Mouse (Mus musculus) midbrain, embryonic 14.5 days (tissue): ENCODE measurements around the gene Pcnx. TPM values are rescaled to one million over a fixed set of nuclear protein-coding genes. Genes with fewer than 3 reads are reported as not detected.

Source experiments
- ATAC-seq: fragments of 200-750 bp; cut with Nextera tagmentation; 2 replicates; pipeline ENCODE4 v1.8.0; 2017; ENCODE audit warnings: moderate number of reproducible peaks, moderate library complexity; ENCODE audit not compliant: low FRiP score, low TSS enrichment
- DNase-seq: peaks from one replicate; pipeline ENCODE4 v3.0.0-alpha.2; 2015
- H3K27ac ChIP-seq: fragments of 300-500 bp; sonication (generic); replicated peaks from 2 replicates; pipeline ENCODE4 v1.5.1; 2014; ENCODE audit warnings: mild to moderate bottlenecking, low read depth, low read length, moderate library complexity
- H3K27me3 ChIP-seq: fragments of 300-500 bp; sonication (generic); 2 replicates; pipeline ENCODE4 v1.6.1; 2014; ENCODE audit warnings: low read length, control low read depth, mixed read lengths; ENCODE audit not compliant: control insufficient read depth, insufficient read depth
- H3K36me3 ChIP-seq: fragments of 300-500 bp; sonication (generic); 2 replicates; pipeline ENCODE4 v1.6.1; 2014; ENCODE audit warnings: low read length, control low read depth; ENCODE audit not compliant: control insufficient read depth, insufficient read depth
- H3K4me1 ChIP-seq: fragments of 300-500 bp; sonication (generic); 2 replicates; pipeline ENCODE4 v1.6.1; 2014; ENCODE audit warnings: mild to moderate bottlenecking, antibody characterized with exemption, low read length, control low read depth; ENCODE audit not compliant: control insufficient read depth, insufficient read depth
- H3K4me2 ChIP-seq: fragments of 300-500 bp; sonication (generic); 2 replicates; pipeline ENCODE4 v1.6.1; 2014; ENCODE audit warnings: mild to moderate bottlenecking, low read length, moderate library complexity
- H3K4me3 ChIP-seq: fragments of 300-500 bp; sonication (generic); replicated peaks from 2 replicates; pipeline ENCODE4 v1.5.1; 2014; ENCODE audit warnings: low read depth, low read length
- H3K9ac ChIP-seq: fragments of 300-500 bp; sonication (generic); replicated peaks from 2 replicates; pipeline ENCODE4 v1.6.1; 2014; ENCODE audit warnings: mild to moderate bottlenecking, low read length, moderate library complexity
- H3K9me3 ChIP-seq: fragments of 300-500 bp; sonication (generic); 2 replicates; pipeline ENCODE4 v1.6.1; 2016; ENCODE audit warnings: low read length, control low read depth, mixed read lengths; ENCODE audit not compliant: control insufficient read depth
- WGBS: fragments of 180-500 bp; shearing (Covaris S2); extraction: QIAGEN DNeasy Blood & Tissue Kit; methylation state at CpG from one replicate; pipeline ENCODE4 v1.1.7; 2014; 5-methylcytosine and 5-hydroxymethylcytosine counted together
- polyA plus RNA-seq: library from polyadenylated mRNA; unstranded; fragments of >200 nt; fragmentation: Nextera tagmentation; extraction: Ambion mirVana; gene quantifications from 2 replicates; pipeline ENCODE4 v1.2.1, GENCODE M21; 2014

Gene Pcnx
- polyA plus RNA-seq, 1 experiment from 2014 or later, result 16.5 TPM

DNA sequence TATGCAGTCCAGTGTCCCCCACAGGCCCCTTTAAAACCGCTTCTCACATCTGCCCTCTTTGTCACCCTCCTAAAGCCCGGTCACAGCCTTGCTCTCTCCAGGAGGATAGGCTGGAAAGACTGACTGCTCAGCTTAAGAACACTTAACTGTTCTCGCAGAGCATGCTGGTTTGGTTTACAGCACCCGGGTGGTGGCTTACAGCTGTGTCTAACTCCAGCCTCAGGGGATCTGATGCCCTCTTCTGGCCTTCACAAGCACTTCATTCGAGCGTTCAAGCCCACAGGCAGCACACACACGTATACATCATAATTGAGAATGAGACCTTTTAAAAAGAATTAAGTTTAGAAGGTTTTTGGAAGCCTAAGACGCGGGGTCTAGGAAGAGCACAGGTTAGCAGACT lies 81.4 kb downstream of the Pcnx start:
- no peak overlapping the region for H3K9ac ChIP-seq
- ATAC-seq (no peak), DNase-seq (no peak)
- no peaks in the 10 kb centered on the region for H3K9me3 ChIP-seq
- 88% methylated on average over 9 of the region's 9 CpGs for WGBS
- H3K4me2 ChIP-seq, result no peak overlapping the region
- no peaks in the 10 kb centered on the region for H3K36me3 ChIP-seq
- H3K27me3 ChIP-seq, result no peaks in the 10 kb centered on the region
- H3K4me3 ChIP-seq, result no peak overlapping the region
- H3K4me1 ChIP-seq, result no peaks in the 10 kb centered on the region
- no peak overlapping the region for H3K27ac ChIP-seq

DNA sequence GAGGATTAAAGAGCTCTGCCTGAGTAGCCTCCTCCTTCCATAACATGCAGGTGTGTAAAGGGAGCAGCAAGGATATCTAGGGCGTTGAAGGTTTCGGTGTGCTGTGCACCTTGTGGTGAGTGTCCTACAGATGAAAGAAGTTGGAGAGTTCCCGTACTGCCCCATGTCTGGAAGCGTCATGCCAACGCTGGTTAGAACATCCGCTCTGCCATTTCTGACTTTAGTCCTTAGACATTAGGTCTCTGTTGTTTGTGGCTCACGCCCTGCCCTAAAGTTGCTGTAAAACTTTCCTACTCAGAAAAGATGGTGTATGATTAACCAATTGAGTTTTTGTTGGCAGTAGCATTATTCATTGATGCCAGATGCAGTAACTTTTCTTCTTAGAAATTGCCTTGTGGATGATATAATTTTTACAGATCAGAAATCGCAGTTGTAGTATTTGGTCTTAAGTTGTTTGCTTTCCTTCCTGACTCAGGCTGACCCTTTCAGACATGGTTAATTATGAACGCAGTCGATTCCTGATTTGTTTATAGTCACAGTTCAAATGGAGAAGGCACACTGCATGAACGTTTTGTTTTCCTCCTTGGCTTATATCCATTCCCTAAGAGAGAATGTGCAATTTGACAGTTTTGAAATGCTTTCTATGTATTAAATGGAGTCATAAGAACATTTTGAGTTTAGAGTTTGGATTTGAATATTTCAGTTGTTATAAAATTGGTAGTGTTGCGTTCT lies 83.7 kb downstream of the Pcnx start:
- Histone ChIP-seq H3K9ac (no peak overlapping the region), H3K9me3 (no peaks in the 10 kb centered on the region), H3K36me3 (peaks cover 1% of the 10 kb centered on the region; the same call in 1 of the 2 replicates), H3K4me2 (no peak overlapping the region), H3K27me3 (no peaks in the 10 kb centered on the region), H3K27ac (no peak overlapping the region), H3K4me3 (no peak overlapping the region), H3K4me1 (no peaks in the 10 kb centered on the region)
- ATAC-seq, result no peak
- no peak for DNase-seq
- 87% methylated on average over 12 of the region's 12 CpGs for WGBS

DNA sequence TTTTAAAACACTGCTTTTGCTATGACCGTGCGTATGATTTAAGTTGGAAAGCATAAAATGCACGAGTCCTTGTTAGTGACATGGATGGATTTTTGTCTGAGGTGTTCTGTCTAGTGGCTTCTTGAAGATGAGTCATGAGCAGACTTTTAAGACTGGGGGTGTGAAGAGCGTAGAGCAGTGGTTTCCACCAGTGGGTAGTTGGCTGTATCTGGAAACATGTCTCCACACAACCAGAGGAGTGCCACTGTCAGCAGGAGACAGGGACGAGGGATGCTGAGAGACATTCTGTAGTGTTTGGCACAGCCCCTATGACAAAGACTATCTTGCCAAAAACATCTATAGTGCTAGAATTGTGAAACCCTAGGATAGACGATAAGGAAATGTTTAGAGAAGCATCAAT lies 89.2 kb downstream of the Pcnx start:
- peaks cover 25% of the 10 kb centered on the region for H3K36me3 ChIP-seq
- DNase-seq, result no peak
- 93% methylated on average over 6 of the region's 6 CpGs for WGBS

DNA sequence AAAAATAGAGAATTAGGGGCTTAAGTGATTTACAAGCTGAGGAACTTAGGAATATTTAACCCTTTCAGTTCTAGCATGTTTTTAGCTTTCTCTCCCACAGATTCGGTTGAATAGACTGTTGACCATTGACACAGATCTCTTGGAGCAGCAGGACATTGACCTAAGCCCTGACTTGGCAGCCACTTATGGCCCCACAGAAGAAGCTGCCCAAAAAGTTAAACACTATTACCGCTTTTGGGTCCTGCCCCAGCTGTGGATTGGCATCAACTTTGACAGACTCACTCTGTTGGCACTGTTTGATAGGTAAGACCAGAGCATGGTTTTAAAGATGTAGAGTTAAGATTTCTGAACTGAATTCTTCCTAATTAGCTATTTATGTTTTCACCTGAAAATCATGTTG lies 90.2 kb downstream of the Pcnx start:
- 94% methylated on average over 2 of the region's 2 CpGs for WGBS
- H3K4me2 ChIP-seq, result no peak overlapping the region
- H3K9me3 ChIP-seq, result no peaks in the 10 kb centered on the region

More for the DNA sequence above, 89.2 kb downstream of the Pcnx start:
- H3K4me3 ChIP-seq, result no peak overlapping the region
- H3K27ac ChIP-seq, result no peak overlapping the region
- H3K27me3 ChIP-seq, result no peaks in the 10 kb centered on the region
- H3K9ac ChIP-seq, result no peak overlapping the region
- no peaks in the 10 kb centered on the region for H3K9me3 ChIP-seq
- no peaks in the 10 kb centered on the region for H3K4me1 ChIP-seq
- no peak for ATAC-seq
- no peak overlapping the region for H3K4me2 ChIP-seq

DNA sequence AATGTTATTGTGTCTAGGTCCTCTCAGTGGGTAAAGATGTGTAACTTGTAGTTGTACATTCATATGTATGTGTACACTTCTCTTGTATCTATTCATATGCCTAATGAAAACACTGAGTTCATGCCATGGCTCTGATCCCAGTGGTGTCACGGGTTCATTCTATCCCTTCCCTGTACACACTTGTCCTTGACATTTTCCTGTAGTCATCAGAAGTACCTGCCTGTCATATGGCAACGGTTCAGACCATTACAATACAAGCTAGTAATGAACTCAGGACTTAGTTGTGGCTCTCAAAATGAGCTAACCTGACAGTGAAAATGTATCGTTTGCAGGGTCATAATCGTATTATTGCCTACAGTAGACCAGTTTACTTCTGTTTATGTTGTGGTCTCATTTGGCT lies 98.5 kb downstream of the Pcnx start:
- no peak for ATAC-seq
- no peak overlapping the region for H3K27ac ChIP-seq
- no peak for DNase-seq
- H3K36me3 ChIP-seq, result peaks cover 26% of the 10 kb centered on the region
- H3K4me3 ChIP-seq, result no peak overlapping the region
- no peaks in the 10 kb centered on the region for H3K27me3 ChIP-seq
- H3K4me2 ChIP-seq, result no peak overlapping the region
- H3K4me1 ChIP-seq, result no peaks in the 10 kb centered on the region
- 90% methylated on average over 4 of the region's 4 CpGs for WGBS
- H3K9ac ChIP-seq, result no peak overlapping the region
- no peaks in the 10 kb centered on the region for H3K9me3 ChIP-seq

More for the DNA sequence above, 90.2 kb downstream of the Pcnx start:
- H3K36me3 ChIP-seq, result peaks cover 27% of the 10 kb centered on the region
- H3K4me1 ChIP-seq, result no peaks in the 10 kb centered on the region
- ATAC-seq (no peak), DNase-seq (no peak)
- no peak overlapping the region for H3K9ac ChIP-seq
- H3K4me3 ChIP-seq, result no peak overlapping the region
- no peaks in the 10 kb centered on the region for H3K27me3 ChIP-seq
- H3K27ac ChIP-seq, result no peak overlapping the region

DNA sequence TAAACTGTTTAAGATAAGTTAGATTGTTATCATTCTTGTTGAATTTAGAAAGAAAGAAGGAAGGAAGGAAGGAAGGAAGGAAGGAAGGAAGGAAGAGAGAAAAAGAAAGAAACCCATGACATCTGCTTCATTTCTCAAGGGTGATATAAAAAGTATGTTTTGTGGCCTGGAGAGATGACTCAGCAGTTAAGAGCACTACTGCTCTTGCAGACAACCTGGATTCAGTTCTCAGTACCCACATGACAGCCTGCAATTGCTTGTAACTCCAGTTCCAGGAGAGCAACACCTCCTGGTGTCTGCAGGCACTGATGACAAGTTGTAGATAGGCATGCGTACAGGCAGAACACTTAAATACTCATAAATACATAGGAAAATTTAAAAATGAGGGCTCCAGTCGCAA lies 105.6 kb downstream of the Pcnx start:
- Histone ChIP-seq H3K4me2 (no peak overlapping the region), H3K9ac (no peak overlapping the region), H3K4me3 (no peak overlapping the region), H3K9me3 (no peaks in the 10 kb centered on the region), H3K36me3 (peaks cover 59% of the 10 kb centered on the region), H3K27me3 (no peaks in the 10 kb centered on the region), H3K4me1 (no peaks in the 10 kb centered on the region), H3K27ac (no peak overlapping the region)
- 100% methylated on average over 2 of the region's 2 CpGs for WGBS
- no peak for ATAC-seq
- no peak for DNase-seq

DNA sequence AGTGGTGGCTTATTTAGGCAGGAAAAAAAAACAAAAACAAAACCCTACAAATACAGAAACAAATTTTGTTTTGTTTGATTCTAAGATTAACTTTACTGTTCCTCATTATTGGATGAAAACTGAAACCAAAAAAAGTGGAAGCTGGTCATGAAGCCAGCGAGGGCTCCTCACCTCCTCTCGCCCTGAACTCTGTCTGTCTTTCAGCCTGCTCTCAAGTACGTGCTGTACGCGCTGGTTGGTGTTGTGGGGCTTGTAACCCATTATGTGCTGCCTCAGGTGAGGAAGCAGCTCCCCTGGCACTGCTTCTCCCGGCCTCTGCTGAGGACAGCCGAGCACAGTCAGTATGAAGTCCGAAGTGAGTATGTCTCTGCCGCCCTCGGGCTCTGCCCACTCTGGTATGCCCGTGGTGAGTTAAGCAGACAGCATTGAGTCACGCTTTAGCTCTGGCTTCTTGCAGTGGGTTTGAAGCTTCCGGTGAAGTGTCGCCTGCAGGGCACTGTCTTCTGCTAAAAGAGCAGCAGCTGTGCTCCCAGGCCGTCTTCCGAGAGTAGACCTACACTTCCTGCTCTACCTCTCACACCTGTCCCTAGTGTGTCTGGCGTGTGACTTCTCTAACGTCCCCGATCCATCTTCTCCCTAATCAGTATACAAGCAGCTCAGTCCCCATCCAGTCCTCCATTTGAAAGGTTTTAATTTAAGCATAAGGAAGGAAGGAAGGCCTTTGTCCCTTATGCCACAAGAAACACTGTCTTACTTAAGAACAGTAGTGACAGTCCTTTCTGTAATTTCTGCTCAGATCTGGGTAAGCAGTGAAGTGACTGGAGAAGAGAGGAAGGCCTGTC lies 111.4 kb downstream of the Pcnx start:
- no peak overlapping the region for H3K4me2 ChIP-seq
- no peaks in the 10 kb centered on the region for H3K4me1 ChIP-seq
- no peak overlapping the region for H3K4me3 ChIP-seq
- peaks cover 72% of the 10 kb centered on the region for H3K36me3 ChIP-seq
- WGBS, result 92% methylated on average over 19 of the region's 19 CpGs
- H3K27ac ChIP-seq, result no peak overlapping the region
- no peaks in the 10 kb centered on the region for H3K27me3 ChIP-seq
- H3K9ac ChIP-seq, result no peak overlapping the region
- ATAC-seq, result no peak
- no peak for DNase-seq
- no peaks in the 10 kb centered on the region for H3K9me3 ChIP-seq

DNA sequence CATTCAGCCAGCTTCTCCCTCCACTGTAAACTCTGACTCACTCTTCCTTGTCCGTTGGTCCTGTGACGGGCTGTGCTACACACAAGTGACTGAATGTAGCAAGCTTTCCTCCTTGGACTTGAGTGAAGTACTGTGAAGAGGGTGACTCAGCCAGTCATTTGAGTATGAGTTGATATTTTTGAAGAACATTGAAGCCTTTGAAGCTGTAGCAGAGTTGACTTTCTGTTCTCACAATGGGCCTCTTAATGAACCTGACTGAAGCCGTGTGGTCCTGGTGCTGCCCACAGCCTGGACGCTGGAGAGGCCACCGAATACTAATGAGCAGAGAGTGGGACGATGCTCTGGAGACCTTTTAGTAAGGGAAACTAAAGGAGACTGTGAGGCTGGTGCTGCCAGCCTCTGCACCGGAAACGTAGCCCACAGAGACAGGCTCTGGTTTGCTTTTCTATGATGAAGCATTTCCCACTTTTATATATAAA lies 112.1 kb downstream of the Pcnx start:
- peaks cover 78% of the 10 kb centered on the region for H3K36me3 ChIP-seq
- no peaks in the 10 kb centered on the region for H3K27me3 ChIP-seq
- ATAC-seq, result no peak
- H3K4me2 ChIP-seq, result no peak overlapping the region
- H3K9me3 ChIP-seq, result no peaks in the 10 kb centered on the region
- WGBS, result 71% methylated on average over 8 of the region's 8 CpGs
- H3K27ac ChIP-seq, result no peak overlapping the region
- no peak overlapping the region for H3K4me3 ChIP-seq
- no peaks in the 10 kb centered on the region for H3K4me1 ChIP-seq
- no peak overlapping the region for H3K9ac ChIP-seq
- no peak for DNase-seq
